24 mouse cellular contexts compared by ENCODE assay signal in the genomic region with DNA sequence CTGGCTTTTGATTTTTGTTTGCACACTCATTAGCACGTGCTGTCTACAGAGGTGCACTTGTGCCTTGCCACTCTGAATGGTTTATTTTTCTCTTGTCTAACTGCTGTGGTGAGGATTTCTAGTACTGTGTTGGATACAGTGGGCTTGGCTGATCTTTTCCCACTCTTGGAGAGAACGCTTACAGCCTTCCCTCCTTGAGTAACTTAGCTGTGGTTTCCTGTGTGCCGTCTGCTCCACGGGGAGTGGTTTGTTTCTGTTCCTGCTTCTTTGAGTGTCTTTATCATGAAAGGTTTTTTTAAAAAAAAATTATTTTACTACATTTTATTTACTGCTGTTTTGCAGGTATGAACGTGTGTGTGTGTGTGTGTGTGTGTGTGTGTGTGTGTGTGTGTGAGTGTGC.
"Had no signal": no experiment of that assay in that cellular context is flagged by ENCODE, and none has a peak within 500 bp of the region (broad histone marks: within the 10 kb centered on the region; RNA-seq: fewer than 3 reads in every experiment).

No protein-coding gene starts in this region.

- H3K27ac ChIP-seq: heart, embryonic 10.5 days; hindbrain, embryonic 10.5 days; hindbrain, embryonic 12.5 days; hindbrain, embryonic 14.5 days; layer of hippocampus, adult 2 months; left cerebral cortex, adult 2 months; limb, embryonic 13.5 days; limb, embryonic 15.5 days; liver, embryonic 12.5 days had no signal

- ATAC-seq: hindbrain, embryonic 16.5 days; inflammation-experienced regulatory T-cells, adult 6 months; intestine, postnatal 0 days; liver, embryonic 12.5 days had no signal

- H3K27me3 ChIP-seq: heart, embryonic 12.5 days; hindbrain, embryonic 12.5 days; limb, embryonic 13.5 days; limb, embryonic 15.5 days had no signal

- H3K9ac ChIP-seq: heart, embryonic 12.5 days; hindbrain, embryonic 12.5 days; hindbrain, embryonic 14.5 days; limb, embryonic 13.5 days; limb, embryonic 15.5 days; liver, embryonic 12.5 days had no signal

- H3K4me2 ChIP-seq: heart, embryonic 12.5 days; hindbrain, embryonic 12.5 days; hindbrain, embryonic 14.5 days; limb, embryonic 13.5 days; limb, embryonic 15.5 days; liver, embryonic 12.5 days had no signal

- H3K9me3 ChIP-seq: heart, embryonic 10.5 days; heart, embryonic 12.5 days; hindbrain, embryonic 12.5 days; limb, embryonic 13.5 days; limb, embryonic 15.5 days; liver, embryonic 12.5 days had no signal

- H3K4me1 ChIP-seq: liver, embryonic 12.5 days had no signal

- H3K4me3 ChIP-seq: heart, embryonic 10.5 days; heart, embryonic 12.5 days; hindbrain, embryonic 10.5 days; hindbrain, embryonic 12.5 days; layer of hippocampus, adult 2 months; left cerebral cortex, adult 2 months; limb, embryonic 13.5 days; limb, embryonic 15.5 days; liver, embryonic 12.5 days had no signal

- H3K36me3 ChIP-seq: heart, embryonic 10.5 days; limb, embryonic 15.5 days; liver, embryonic 12.5 days had no signal

- DNase-seq: gastrocnemius, postnatal 14 days; gastrocnemius, postnatal 36 days; heart, adult 18-20 months; heart, postnatal 10 days; heart, postnatal 4 days; kidney, adult 18-20 months; kidney, adult 8-10 months; kidney, postnatal 10 days; kidney, postnatal 25 days; kidney, postnatal 4 days; left cerebral cortex, postnatal 4 days had no signal
